Mouse (Mus musculus) liver, embryonic 13.5 days (tissue): Measurements from ENCODE around the gene Bcas3. TPM values are rescaled to one million over a fixed set of nuclear protein-coding genes. Genes with fewer than 3 reads are reported as not detected.

ENCODE experiments used
- ATAC-seq: fragments of 200-750 bp; cut with Nextera tagmentation; 2 replicates; pipeline ENCODE4 v1.8.0; 2017; ENCODE audit warnings: low read depth, mild to moderate bottlenecking, moderate number of reproducible peaks, moderate library complexity
- DNase-seq: peaks from one replicate; pipeline ENCODE4 v3.0.0; 2022
- H3K27ac ChIP-seq: fragments of 300-500 bp; sonication (generic); 2 replicates; pipeline ENCODE4 v1.5.1; 2015; ENCODE audit warnings: moderate library complexity, mild to moderate bottlenecking, inconsistent platforms
- H3K27me3 ChIP-seq: fragments of 300-500 bp; sonication (generic); 2 replicates; pipeline ENCODE4 v1.6.1; 2015; ENCODE audit warnings: mild to moderate bottlenecking, inconsistent platforms
- H3K36me3 ChIP-seq: fragments of 300-500 bp; sonication (generic); 2 replicates; pipeline ENCODE4 v1.6.1; 2015; ENCODE audit warnings: mild to moderate bottlenecking, inconsistent platforms
- H3K4me1 ChIP-seq: fragments of 300-500 bp; sonication (generic); replicated peaks from 2 replicates; pipeline ENCODE4 v1.6.1; 2015; ENCODE audit warnings: inconsistent platforms
- H3K4me2 ChIP-seq: fragments of 300-500 bp; sonication (generic); 2 replicates; pipeline ENCODE4 v1.6.1; 2015; ENCODE audit warnings: inconsistent platforms, mild to moderate bottlenecking, moderate library complexity
- H3K4me3 ChIP-seq: fragments of 300-500 bp; sonication (generic); replicated peaks from 2 replicates; pipeline ENCODE4 v1.5.1; 2015; ENCODE audit warnings: mild to moderate bottlenecking, inconsistent platforms
- H3K9ac ChIP-seq: fragments of 300-500 bp; sonication (generic); 2 replicates; pipeline ENCODE4 v1.6.1; 2015; ENCODE audit warnings: mild to moderate bottlenecking, inconsistent platforms
- H3K9me3 ChIP-seq: fragments of 300-500 bp; sonication (generic); replicated peaks from 2 replicates; pipeline ENCODE4 v1.6.1; 2016; ENCODE audit warnings: inconsistent platforms
- WGBS: fragments of 180-500 bp; shearing (Covaris S2); methylation state at CpG from one replicate; pipeline ENCODE4 v1.1.7; 2015; ENCODE audit not compliant: insufficient replicate concordance; 5-methylcytosine and 5-hydroxymethylcytosine counted together
- polyA plus RNA-seq: library from polyadenylated mRNA; unstranded; fragments of >200 nt; fragmentation: Nextera tagmentation; extraction: Ambion mirVana; gene quantifications from 2 replicates; pipeline ENCODE4 v1.2.1, GENCODE M21; 2015

The Bcas3 gene
- polyA plus RNA-seq, 1 experiment from 2014 or later, result 13.6 TPM

DNA sequence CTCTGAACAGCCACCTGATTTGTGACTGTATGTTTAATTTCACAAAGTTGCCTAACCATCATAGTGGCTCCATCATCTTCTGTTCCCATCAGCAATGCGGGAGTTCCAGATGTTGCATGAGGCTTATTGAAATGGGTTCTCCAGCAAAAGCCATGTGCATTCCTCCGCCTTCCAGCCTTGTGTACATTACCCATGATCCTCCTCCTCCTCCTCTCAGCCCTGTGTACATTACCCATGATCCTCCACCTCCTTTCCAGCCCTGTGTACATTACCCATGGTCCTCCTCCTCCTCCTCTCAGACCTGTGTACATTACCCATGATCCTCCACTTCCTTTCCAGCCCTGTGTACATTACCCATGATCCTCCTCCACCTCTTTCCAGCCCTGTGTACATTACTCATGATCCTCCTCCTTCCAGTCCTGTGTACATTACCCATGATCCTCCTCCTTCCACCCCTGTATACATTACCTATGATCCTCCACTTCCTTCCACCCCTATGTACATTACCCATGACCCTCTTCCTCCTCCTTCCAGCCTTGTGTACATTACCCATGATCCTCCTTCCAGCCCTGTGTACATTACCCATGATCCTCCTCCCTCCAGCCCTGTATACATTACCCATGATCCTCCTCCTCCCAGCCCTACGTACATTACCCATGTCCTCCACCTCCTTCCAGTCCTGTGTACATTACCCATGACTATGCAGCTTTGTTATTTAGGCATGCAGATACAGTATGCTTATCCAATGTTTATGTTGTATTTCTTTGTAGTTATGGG is 250.8 kb downstream of the Bcas3 start:
- H3K4me2 ChIP-seq, result no peak overlapping the region
- no peak overlapping the region for H3K9ac ChIP-seq
- DNase-seq (no peak), ATAC-seq (peak; percentile 31; the same call in 1 of the 2 replicates)
- H3K4me1 ChIP-seq, result no peaks in the 10 kb centered on the region
- no peaks in the 10 kb centered on the region for H3K9me3 ChIP-seq
- WGBS, result 81% methylated on average over 3 of the region's 3 CpGs
- H3K4me3 ChIP-seq, result no peak overlapping the region
- H3K27me3 ChIP-seq, result no peaks in the 10 kb centered on the region
- no peaks in the 10 kb centered on the region for H3K36me3 ChIP-seq
- no peak overlapping the region for H3K27ac ChIP-seq

- no peak overlapping the region for H3K9ac ChIP-seq
- H3K4me1 ChIP-seq, result peaks cover 6% of the 10 kb centered on the region
- no peak for DNase-seq
- H3K36me3 ChIP-seq, result no peaks in the 10 kb centered on the region
- H3K9me3 ChIP-seq, result no peaks in the 10 kb centered on the region
- no peak overlapping the region for H3K4me2 ChIP-seq
- no peaks in the 10 kb centered on the region; the same call in 1 of the 2 replicates for H3K27me3 ChIP-seq
- no peak overlapping the region for H3K27ac ChIP-seq
- 73% methylated on average over 5 of the region's 5 CpGs for WGBS
- no peak overlapping the region for H3K4me3 ChIP-seq
- no peak for ATAC-seq
These were observed 256.5 kb downstream of the Bcas3 start for GRCm38 (mm10) chr11:85609303-85609940.

GRCm38 (mm10) chr11:85613035-85613434 is 260.1 kb downstream of the Bcas3 start:
- no peak overlapping the region for H3K9ac ChIP-seq
- H3K36me3 ChIP-seq, result no peaks in the 10 kb centered on the region
- H3K4me1 ChIP-seq, result peaks cover 6% of the 10 kb centered on the region
- H3K27ac ChIP-seq, result no peak overlapping the region
- 67% methylated on average over 5 of the region's 5 CpGs for WGBS
- DNase-seq, result no peak
- no peak overlapping the region for H3K4me2 ChIP-seq
- H3K9me3 ChIP-seq, result no peaks in the 10 kb centered on the region
- H3K27me3 ChIP-seq, result no peaks in the 10 kb centered on the region; the same call in 1 of the 2 replicates
- no peak overlapping the region for H3K4me3 ChIP-seq
- ATAC-seq, result no peak

DNA sequence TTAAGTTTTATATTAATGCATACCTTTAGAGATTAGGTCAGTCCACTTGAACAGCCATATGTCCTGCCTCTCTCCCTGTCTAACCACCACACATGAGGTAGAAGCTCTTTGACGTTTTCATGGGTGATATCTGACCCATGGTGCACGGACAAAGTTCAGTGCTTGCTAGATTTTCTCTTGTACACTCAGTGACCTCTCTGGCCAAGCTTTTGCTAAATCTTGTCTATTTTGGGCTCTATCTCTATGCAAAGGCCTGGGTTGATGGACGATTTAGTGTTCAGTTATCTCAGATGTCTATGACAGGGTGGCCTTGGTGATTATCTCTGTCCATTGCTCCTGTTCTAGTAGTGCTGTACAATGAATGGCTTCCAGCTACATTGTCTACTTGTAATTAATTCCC is 260.6 kb downstream of the Bcas3 start:
- Histone ChIP-seq H3K27me3 (no peaks in the 10 kb centered on the region; the same call in 1 of the 2 replicates), H3K4me1 (peaks cover 6% of the 10 kb centered on the region), H3K36me3 (no peaks in the 10 kb centered on the region), H3K4me2 (no peak overlapping the region), H3K27ac (no peak overlapping the region), H3K9ac (no peak overlapping the region), H3K9me3 (no peaks in the 10 kb centered on the region), H3K4me3 (no peak overlapping the region)
- ATAC-seq (no peak), DNase-seq (no peak)
- WGBS, result 43% methylated on average over 3 of the region's 3 CpGs

DNA sequence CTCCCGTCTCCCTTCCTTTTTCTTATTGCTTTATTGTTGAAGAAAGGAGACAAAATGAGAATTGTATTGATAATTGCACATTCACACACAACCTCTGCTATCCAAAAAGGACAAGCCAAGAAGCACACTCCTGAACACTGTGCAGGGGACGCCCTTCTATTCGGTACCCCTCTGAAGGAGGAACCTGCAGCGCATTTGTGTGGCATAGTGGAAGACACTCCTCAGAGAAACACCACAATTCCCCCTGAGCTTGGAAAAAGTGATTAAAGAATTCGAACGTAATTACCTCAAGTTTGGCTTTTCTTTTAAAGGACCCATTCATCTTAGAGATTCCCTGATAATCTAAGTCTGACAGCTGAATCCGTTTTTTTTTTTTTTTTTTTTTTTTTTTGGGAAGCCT is 261.5 kb downstream of the Bcas3 start:
- H3K4me2 ChIP-seq, result no peak overlapping the region
- no peak overlapping the region for H3K4me3 ChIP-seq
- peaks cover 6% of the 10 kb centered on the region for H3K4me1 ChIP-seq
- H3K9me3 ChIP-seq, result no peaks in the 10 kb centered on the region
- H3K9ac ChIP-seq, result no peak overlapping the region
- 67% methylated on average over 7 of the region's 7 CpGs for WGBS
- H3K36me3 ChIP-seq, result no peaks in the 10 kb centered on the region
- ATAC-seq (no peak), DNase-seq (no peak)
- H3K27ac ChIP-seq, result no peak overlapping the region
- no peaks in the 10 kb centered on the region; the same call in 1 of the 2 replicates for H3K27me3 ChIP-seq

- DNase-seq, result no peak
- Histone ChIP-seq H3K4me3 (no peak overlapping the region), H3K27ac (no peak overlapping the region), H3K9me3 (no peaks in the 10 kb centered on the region), H3K4me2 (no peak overlapping the region), H3K4me1 (peaks cover 6% of the 10 kb centered on the region), H3K36me3 (no peaks in the 10 kb centered on the region), H3K27me3 (no peaks in the 10 kb centered on the region), H3K9ac (no peak overlapping the region)
- WGBS, result 27% methylated on average over 7 of the region's 7 CpGs
- no peak for ATAC-seq
These were observed 262.5 kb downstream of the Bcas3 start for GRCm38 (mm10) chr11:85615421-85615820.

GRCm38 (mm10) chr11:85621486-85621885 is 268.5 kb downstream of the Bcas3 start:
- H3K4me1 ChIP-seq, result no peaks in the 10 kb centered on the region; the same call in 1 of the 2 replicates
- H3K4me2 ChIP-seq, result no peak overlapping the region
- WGBS, result 45% methylated on average over 2 of the region's 2 CpGs
- H3K9me3 ChIP-seq, result no peaks in the 10 kb centered on the region
- H3K27ac ChIP-seq, result no peak overlapping the region
- no peak for ATAC-seq
- no peak overlapping the region for H3K9ac ChIP-seq
- no peak overlapping the region for H3K4me3 ChIP-seq
- H3K36me3 ChIP-seq, result no peaks in the 10 kb centered on the region
- no peaks in the 10 kb centered on the region for H3K27me3 ChIP-seq
- DNase-seq, result no peak

DNA sequence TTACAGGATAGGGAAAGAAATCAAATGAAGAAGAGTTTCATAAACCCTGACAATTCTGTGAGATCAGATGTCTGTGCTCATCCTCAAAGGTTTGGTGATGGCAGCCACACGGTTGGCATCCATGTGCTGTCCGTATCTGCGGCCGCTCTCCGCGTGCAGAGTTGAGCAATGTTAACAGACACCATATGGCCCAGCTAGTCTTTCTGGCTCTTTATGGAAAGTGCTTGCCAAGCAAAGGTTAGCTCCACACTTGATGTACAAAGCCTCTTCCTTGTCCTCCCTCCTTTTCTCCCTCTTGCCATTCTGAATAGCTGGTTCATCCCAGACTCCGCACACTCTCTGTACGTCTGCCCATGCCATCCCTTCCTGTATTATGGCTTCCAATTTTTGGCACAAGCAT is 269.0 kb downstream of the Bcas3 start:
- Histone ChIP-seq H3K9ac (no peak overlapping the region), H3K9me3 (no peaks in the 10 kb centered on the region), H3K36me3 (no peaks in the 10 kb centered on the region), H3K4me2 (no peak overlapping the region), H3K4me3 (no peak overlapping the region), H3K27me3 (no peaks in the 10 kb centered on the region), H3K4me1 (no peaks in the 10 kb centered on the region; the same call in 1 of the 2 replicates), H3K27ac (no peak overlapping the region)
- WGBS, result 86% methylated on average over 8 of the region's 8 CpGs
- ATAC-seq (no peak), DNase-seq (no peak)

- peaks cover 14% of the 10 kb centered on the region for H3K4me1 ChIP-seq
- H3K9ac ChIP-seq, result no peak overlapping the region
- no peak overlapping the region for H3K4me2 ChIP-seq
- ATAC-seq (no peak), DNase-seq (no peak)
- H3K36me3 ChIP-seq, result no peaks in the 10 kb centered on the region
- WGBS, result 62% methylated on average over 5 of the region's 5 CpGs
- H3K4me3 ChIP-seq, result no peak overlapping the region
- no peaks in the 10 kb centered on the region for H3K27me3 ChIP-seq
- H3K27ac ChIP-seq, result no peak overlapping the region
- H3K9me3 ChIP-seq, result no peaks in the 10 kb centered on the region
These were observed 272.2 kb downstream of the Bcas3 start for GRCm38 (mm10) chr11:85625206-85625605.

DNA sequence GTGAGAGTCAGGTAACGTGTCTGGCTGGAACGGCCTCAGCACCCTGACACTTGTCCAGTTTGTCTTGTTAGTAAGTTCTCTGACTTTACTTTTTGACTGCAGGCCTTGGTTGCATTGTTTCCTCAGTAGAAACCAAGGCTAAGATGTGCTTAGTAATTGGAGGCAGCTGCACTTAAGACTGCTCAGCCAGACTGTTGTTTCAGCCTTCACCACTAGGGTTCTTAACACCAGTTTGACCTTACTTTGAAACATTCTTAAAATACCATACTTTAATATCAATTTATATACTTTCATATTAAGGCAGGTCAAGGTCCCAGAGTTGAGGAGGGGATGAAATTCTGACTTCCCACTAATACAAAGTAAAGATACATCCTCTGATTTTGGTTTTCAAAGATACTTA is 273.9 kb downstream of the Bcas3 start:
- 78% methylated on average over 2 of the region's 2 CpGs for WGBS

GRCm38 (mm10) chr11:85627405-85627804 is 274.4 kb downstream of the Bcas3 start:
- ATAC-seq (no peak), DNase-seq (no peak)
- H3K4me3 ChIP-seq, result no peak overlapping the region
- no peak overlapping the region for H3K4me2 ChIP-seq
- H3K27me3 ChIP-seq, result no peaks in the 10 kb centered on the region
- H3K27ac ChIP-seq, result no peak overlapping the region
- H3K9ac ChIP-seq, result no peak overlapping the region
- 77% methylated on average over 3 of the region's 3 CpGs for WGBS
- H3K4me1 ChIP-seq, result peaks cover 15% of the 10 kb centered on the region
- no peaks in the 10 kb centered on the region for H3K9me3 ChIP-seq
- no peaks in the 10 kb centered on the region for H3K36me3 ChIP-seq

More for the DNA sequence above, 273.9 kb downstream of the Bcas3 start:
- no peak overlapping the region for H3K4me2 ChIP-seq
- no peak overlapping the region for H3K4me3 ChIP-seq
- DNase-seq (no peak), ATAC-seq (no peak)
- no peak overlapping the region for H3K9ac ChIP-seq
- H3K4me1 ChIP-seq, result peaks cover 14% of the 10 kb centered on the region
- H3K36me3 ChIP-seq, result no peaks in the 10 kb centered on the region
- no peak overlapping the region for H3K27ac ChIP-seq
- no peaks in the 10 kb centered on the region for H3K27me3 ChIP-seq
- H3K9me3 ChIP-seq, result no peaks in the 10 kb centered on the region
